Mouse (Mus musculus): ENCODE measurements around the gene Sall2. TPM values are rescaled to one million over a fixed set of nuclear protein-coding genes. Genes with fewer than 3 reads are reported as not detected.
"Not testable (repeated sequence)": the region's sequence is repeated elsewhere in the genome, so short reads cannot be mapped to it uniquely, and the experiment has no call there.

Sall2 gene
- polyA plus RNA-seq, 1 experiment from 2014 or later: 46.2 TPM

- H3K4me3 ChIP-seq: peak overlapping the region; percentile 78
- H3K9me3 ChIP-seq: no peaks in the 10 kb centered on the region
- 1% methylated on average over 36 of the region's 41 CpGs for WGBS
- ATAC-seq (ENCODE audit: low FRiP score): peak; percentile 90
- H3K4me2 ChIP-seq: peak overlapping the region; percentile 95
- peak overlapping the region; percentile 97 for H3K27ac ChIP-seq
- H3K36me3 ChIP-seq: peaks cover 40% of the 10 kb centered on the region
- H3K9ac ChIP-seq: peak overlapping the region; percentile 92
- H3K27me3 ChIP-seq: no peaks in the 10 kb centered on the region
- peaks cover 54% of the 10 kb centered on the region for H3K4me1 ChIP-seq (replicated peaks)
Observed at GRCm38 (mm10) chr14:52315792-52316440, 12.6 kb downstream of the Sall2 start.

- peak; percentile 5 for ATAC-seq (ENCODE audit: low FRiP score)
- 9% methylated on average over 17 of the region's 17 CpGs for WGBS
- H3K27ac ChIP-seq: peak overlapping the region; percentile 97
- H3K4me2 ChIP-seq: peak overlapping the region; percentile 95
- no peaks in the 10 kb centered on the region for H3K9me3 ChIP-seq
- no peaks in the 10 kb centered on the region for H3K27me3 ChIP-seq
- peaks cover 46% of the 10 kb centered on the region for H3K36me3 ChIP-seq
- H3K4me1 ChIP-seq (replicated peaks): peaks cover 60% of the 10 kb centered on the region
- H3K9ac ChIP-seq: peak overlapping the region; percentile 92
- H3K4me3 ChIP-seq: peak overlapping the region; percentile 78
Observed at GRCm38 (mm10) chr14:52315283-52315780, 13.2 kb downstream of the Sall2 start.

GRCm38 (mm10) chr14:52314808-52315150 lies 13.8 kb downstream of the Sall2 start:
- H3K9ac ChIP-seq: peak overlapping the region; percentile 92
- H3K36me3 ChIP-seq: peaks cover 48% of the 10 kb centered on the region
- H3K4me2 ChIP-seq: peak overlapping the region; percentile 95
- H3K4me1 ChIP-seq (replicated peaks): peaks cover 60% of the 10 kb centered on the region
- no peaks in the 10 kb centered on the region for H3K27me3 ChIP-seq
- no peaks in the 10 kb centered on the region for H3K9me3 ChIP-seq
- WGBS: 44% methylated on average over 8 of the region's 8 CpGs
- ATAC-seq (ENCODE audit: low FRiP score): no peak
- peak overlapping the region; percentile 97 for H3K27ac ChIP-seq
- H3K4me3 ChIP-seq: peak overlapping the region; percentile 78

GRCm38 (mm10) chr14:52313931-52314807 lies 14.4 kb downstream of the Sall2 start:
- Histone ChIP-seq H3K9me3 (no peaks in the 10 kb centered on the region), H3K27ac (peak overlapping the region; percentile 97), H3K4me2 (peak overlapping the region; percentile 95), H3K4me3 (peak overlapping the region; percentile 78), H3K36me3 (peaks cover 54% of the 10 kb centered on the region), H3K27me3 (no peaks in the 10 kb centered on the region), H3K4me1 (replicated peaks) (peaks cover 64% of the 10 kb centered on the region), H3K9ac (peak overlapping the region; percentile 92)
- no peak for ATAC-seq (ENCODE audit: low FRiP score)
- WGBS: 82% methylated on average over 26 of the region's 26 CpGs

GRCm38 (mm10) chr14:52310906-52311305 lies 17.7 kb downstream of the Sall2 start:
- 98% methylated on average over 2 of the region's 2 CpGs for WGBS
- no peak overlapping the region for H3K9ac ChIP-seq
- peak overlapping the region; percentile 95 for H3K4me2 ChIP-seq
- H3K27ac ChIP-seq: no peak overlapping the region
- H3K27me3 ChIP-seq: no peaks in the 10 kb centered on the region
- no peak for ATAC-seq (ENCODE audit: low FRiP score)
- no peaks in the 10 kb centered on the region for H3K9me3 ChIP-seq
- H3K4me1 ChIP-seq (replicated peaks): peaks cover 56% of the 10 kb centered on the region
- H3K36me3 ChIP-seq: peaks cover 60% of the 10 kb centered on the region
- H3K4me3 ChIP-seq: peak overlapping the region; percentile 7; the same call in 1 of the 2 replicates

GRCm38 (mm10) chr14:52310343-52310742 lies 18.2 kb downstream of the Sall2 start:
- ATAC-seq (ENCODE audit: low FRiP score); H3K27ac ChIP-seq; H3K4me2 ChIP-seq; H3K9ac ChIP-seq; H3K4me3 ChIP-seq; H3K27me3 ChIP-seq; H3K9me3 ChIP-seq: not testable (repeated sequence)
- peaks cover 59% of the 10 kb centered on the region for H3K4me1 ChIP-seq (replicated peaks)
- WGBS: 94% methylated on average over 6 of the region's 6 CpGs
- peaks cover 60% of the 10 kb centered on the region for H3K36me3 ChIP-seq

GRCm38 (mm10) chr14:52306100-52306499 lies 22.5 kb downstream of the Sall2 start:
- H3K9me3 ChIP-seq: no peaks in the 10 kb centered on the region
- H3K4me2 ChIP-seq: no peak overlapping the region
- no peak for ATAC-seq (ENCODE audit: low FRiP score)
- no peak overlapping the region for H3K4me3 ChIP-seq
- WGBS: 94% methylated on average over 2 of the region's 2 CpGs
- peaks cover 22% of the 10 kb centered on the region for H3K36me3 ChIP-seq
- no peak overlapping the region for H3K27ac ChIP-seq
- no peak overlapping the region for H3K9ac ChIP-seq
- H3K4me1 ChIP-seq (replicated peaks): peaks cover 33% of the 10 kb centered on the region
- H3K27me3 ChIP-seq: no peaks in the 10 kb centered on the region

- WGBS: under 1% methylated on average over 46 of the region's 46 CpGs
- Histone ChIP-seq H3K9me3 (no peaks in the 10 kb centered on the region), H3K9ac (peak within 1 kb of the TSS; percentile 80), H3K27me3 (no peaks in the 10 kb centered on the region), H3K4me2 (peak within 1 kb of the TSS; percentile 75), H3K36me3 (peaks cover 20% of the 10 kb centered on the region), H3K4me3 (peak within 1 kb of the TSS; percentile 62), H3K4me1 (replicated peaks) (peaks cover 25% of the 10 kb centered on the region), H3K27ac (peak within 1 kb of the TSS; percentile 94)
- ATAC-seq (ENCODE audit: low FRiP score): peak; percentile 96
Observed at GRCm38 (mm10) chr14:52304644-52305271, 23.8 kb downstream of the Sall2 start, which contains the start of gene Mettl3. Mettl3 (minus strand) TSS chr14:52305128.

GRCm38 (mm10) chr14:52303517-52303916 lies 25.0 kb downstream of the Sall2 start:
- H3K9ac ChIP-seq; H3K27ac ChIP-seq; H3K27me3 ChIP-seq; H3K9me3 ChIP-seq; ATAC-seq (ENCODE audit: low FRiP score); H3K4me3 ChIP-seq: not testable (repeated sequence)
- H3K36me3 ChIP-seq: peaks cover 18% of the 10 kb centered on the region
- 91% methylated on average over 3 of the region's 3 CpGs for WGBS
- peaks cover 22% of the 10 kb centered on the region for H3K4me1 ChIP-seq (replicated peaks)
- H3K4me2 ChIP-seq: peak overlapping the region; percentile 75; the same call in 1 of the 2 replicates

- H3K27me3 ChIP-seq: no peaks in the 10 kb centered on the region
- no peak overlapping the region for H3K27ac ChIP-seq
- H3K4me1 ChIP-seq (replicated peaks): no peaks in the 10 kb centered on the region
- no peak overlapping the region for H3K9ac ChIP-seq
- no peaks in the 10 kb centered on the region for H3K9me3 ChIP-seq
- WGBS: 70% methylated on average over 6 of the region's 6 CpGs
- H3K36me3 ChIP-seq: peaks cover 86% of the 10 kb centered on the region
- H3K4me3 ChIP-seq: no peak overlapping the region
- H3K4me2 ChIP-seq: no peak overlapping the region
- peak; percentile 67 for ATAC-seq (ENCODE audit: low FRiP score)
Observed at GRCm38 (mm10) chr14:52295558-52296264, 32.9 kb downstream of the Sall2 start.

GRCm38 (mm10) chr14:52284191-52284590 lies 44.4 kb downstream of the Sall2 start:
- Histone ChIP-seq H3K27me3 (no peaks in the 10 kb centered on the region), H3K36me3 (peaks cover 37% of the 10 kb centered on the region), H3K4me1 (replicated peaks) (peaks cover 9% of the 10 kb centered on the region), H3K4me2 (no peak overlapping the region), H3K4me3 (no peak overlapping the region), H3K9me3 (no peaks in the 10 kb centered on the region), H3K9ac (no peak overlapping the region), H3K27ac (no peak overlapping the region)
- ATAC-seq (ENCODE audit: low FRiP score): no peak
- WGBS: 96% methylated on average over 3 of the region's 3 CpGs

Measured in hindbrain, embryonic 13.5 days (tissue).